Mouse (Mus musculus) lung, postnatal 0 days (tissue): ENCODE measurements around the gene Gm49601. TPM values are rescaled to one million over a fixed set of nuclear protein-coding genes. Genes with fewer than 3 reads are reported as not detected.
A peak's percentile ranks its signal among the peaks of the same experiment; 100 is the strongest.

Experiments used
- ATAC-seq: fragments of 200-750 bp; cut with Nextera tagmentation; 2 replicates; pipeline ENCODE4 v1.8.0; 2017; ENCODE audit warnings: moderate library complexity
- DNase-seq: peaks from one replicate; pipeline ENCODE4 v3.0.0-alpha.2; 2016; ENCODE audit warnings: low spot score
- H3K27ac ChIP-seq: fragments of 300-500 bp; sonication (generic); 2 replicates; pipeline ENCODE4 v1.5.1; 2014; ENCODE audit warnings: antibody characterized with exemption, mild to moderate bottlenecking, low read length, mixed read lengths
- H3K27me3 ChIP-seq: fragments of 300-500 bp; sonication (generic); replicated peaks from 2 replicates; pipeline ENCODE4 v1.6.1; 2014; ENCODE audit warnings: low read length, mixed read lengths; ENCODE audit not compliant: insufficient read depth
- H3K36me3 ChIP-seq: fragments of 300-500 bp; sonication (generic); 2 replicates; pipeline ENCODE4 v1.6.1; 2014; ENCODE audit warnings: low read length, mixed read lengths; ENCODE audit not compliant: insufficient read depth
- H3K4me1 ChIP-seq: fragments of 300-500 bp; sonication (generic); 2 replicates; pipeline ENCODE4 v1.6.1; 2014; ENCODE audit warnings: antibody characterized with exemption, low read depth, low read length, mixed read lengths; ENCODE audit not compliant: insufficient read depth
- H3K4me2 ChIP-seq: fragments of 300-500 bp; sonication (generic); replicated peaks from 2 replicates; pipeline ENCODE4 v1.6.1; 2014; ENCODE audit warnings: low read depth, mild to moderate bottlenecking, low read length, moderate library complexity, mixed read lengths
- H3K4me3 ChIP-seq: fragments of 300-500 bp; sonication (generic); 2 replicates; pipeline ENCODE4 v1.5.1; 2014; ENCODE audit warnings: low read depth, low read length
- H3K9ac ChIP-seq: fragments of 300-500 bp; sonication (generic); replicated peaks from 2 replicates; pipeline ENCODE4 v1.6.1; 2014; ENCODE audit warnings: low read depth, mild to moderate bottlenecking
- H3K9me3 ChIP-seq: fragments of 300-500 bp; sonication (generic); 2 replicates; pipeline ENCODE4 v1.6.1; 2016; ENCODE audit warnings: low read length, mixed read lengths
- CTCF ChIP-seq: IDR thresholded peaks from 2 replicates; pipeline ENCODE4 v1.5.1; 2016; ENCODE audit warnings: antibody characterized with exemption, mild to moderate bottlenecking
- EP300 ChIP-seq: IDR thresholded peaks from 2 replicates; pipeline ENCODE4 v1.6.1; 2016; ENCODE audit warnings: antibody characterized with exemption, mild to moderate bottlenecking, control low read depth
- WGBS: fragments of 180-500 bp; shearing (Covaris S2); extraction: QIAGEN DNeasy Blood & Tissue Kit; methylation state at CpG from one replicate; pipeline ENCODE4 v1.1.7; 2014; 5-methylcytosine and 5-hydroxymethylcytosine counted together
- polyA plus RNA-seq: library from polyadenylated mRNA; unstranded; fragments of >200 nt; fragmentation: Nextera tagmentation; extraction: Ambion mirVana; gene quantifications from 2 replicates; pipeline ENCODE4 v1.2.1, GENCODE M21; 2015

Gm49601 gene
- polyA plus RNA-seq, 1 experiment from 2014 or later, result 2.2 TPM

DNA sequence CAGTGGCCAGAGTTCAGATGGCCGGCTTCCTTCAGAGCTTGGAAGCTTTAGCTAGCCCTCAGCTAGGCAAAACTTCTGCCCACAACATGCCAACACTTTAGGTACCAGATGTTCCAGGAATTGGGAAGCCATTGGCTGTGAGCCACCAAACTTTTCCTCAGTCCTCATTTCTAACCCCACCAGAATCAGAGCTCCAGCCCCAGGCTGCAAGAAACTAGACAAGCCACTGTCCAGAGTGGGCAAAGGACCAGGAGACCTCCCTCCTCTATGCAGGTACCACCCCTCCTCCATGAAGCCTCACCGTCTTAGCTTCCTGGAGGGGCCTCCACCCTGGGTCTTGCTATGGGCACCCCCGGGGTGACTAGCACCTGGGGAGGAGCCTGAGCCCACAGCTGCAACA, 936 bp upstream of the Gm49601 start:
- ATAC-seq (no peak), DNase-seq (no peak)
- no peaks in the 10 kb centered on the region for H3K9me3 ChIP-seq
- no peaks in the 10 kb centered on the region for H3K36me3 ChIP-seq
- H3K9ac ChIP-seq, result no peak overlapping the region
- H3K4me2 ChIP-seq, result no peak overlapping the region
- TF ChIP-seq EP300, result no peak
- no peak for TF ChIP-seq CTCF
- H3K4me1 ChIP-seq, result 0 out of 2 replicates have a peak, but pooled peaks cover 5% of the 10 kb centered on the region
- 56% methylated on average over 3 of the region's 3 CpGs for WGBS
- no peak overlapping the region; the same call in 1 of the 2 replicates for H3K4me3 ChIP-seq
- H3K27me3 ChIP-seq, result peaks cover 25% of the 10 kb centered on the region
- H3K27ac ChIP-seq, result no peak overlapping the region

DNA sequence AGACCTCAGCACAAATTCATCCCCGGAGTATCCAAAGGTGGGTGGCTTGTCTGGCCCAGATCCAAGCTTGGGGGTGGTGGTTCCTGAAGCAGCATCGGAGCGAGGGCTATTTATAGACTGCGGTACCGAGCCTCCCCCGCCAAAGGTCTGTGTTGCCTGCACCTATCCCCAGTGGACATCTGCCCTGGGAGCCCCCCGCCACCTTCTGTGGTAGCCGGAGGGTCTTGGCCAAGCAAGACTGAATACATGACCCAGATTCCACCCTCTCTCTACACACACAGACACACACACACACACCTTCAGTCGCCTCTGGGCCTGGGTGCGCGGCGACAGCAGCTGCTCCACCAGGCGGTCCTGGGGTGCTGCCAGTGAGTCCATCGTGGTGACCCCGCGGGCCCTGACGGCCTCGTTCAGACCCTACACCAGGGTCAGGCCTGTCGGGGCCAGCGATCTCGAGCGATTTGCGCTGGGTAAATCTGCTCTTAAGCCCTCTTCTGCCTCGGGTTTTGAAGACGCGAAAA, 376 bp downstream of the Gm49601 start:
- ATAC-seq, result 0 out of 2 replicates have a peak, but pooled peaks have one; percentile 2
- DNase-seq, result no peak
- Histone ChIP-seq H3K9me3 (no peaks in the 10 kb centered on the region), H3K36me3 (no peaks in the 10 kb centered on the region), H3K27me3 (peaks cover 38% of the 10 kb centered on the region), H3K27ac (no peak overlapping the region), H3K4me1 (peaks cover 12% of the 10 kb centered on the region), H3K4me3 (peak overlapping the region; percentile 41), H3K4me2 (peak overlapping the region; percentile 76), H3K9ac (no peak overlapping the region)
- 21% methylated on average over 25 of the region's 26 CpGs for WGBS
- TF ChIP-seq CTCF (no peak), EP300 (no peak)

DNA sequence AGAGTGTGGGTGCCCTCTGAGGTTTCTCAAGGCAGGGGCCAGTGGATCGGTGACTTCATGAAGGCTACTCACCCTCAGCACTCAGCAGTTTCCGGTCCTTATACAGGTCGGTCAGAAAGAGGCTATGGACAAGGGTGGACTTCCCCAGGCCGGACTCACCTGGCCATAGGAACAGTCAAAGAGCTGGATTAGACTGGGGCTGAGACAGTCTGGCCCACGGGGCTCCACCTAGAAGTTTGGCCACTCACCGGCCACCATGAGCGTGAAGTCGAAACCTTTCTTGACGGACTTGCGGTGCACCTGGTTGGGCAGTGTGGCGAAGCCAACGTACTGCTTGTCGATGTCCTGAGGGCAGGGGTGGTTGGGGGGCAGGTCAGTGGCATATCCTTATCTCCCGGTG, 1.1 kb downstream of the Gm49601 start:
- Histone ChIP-seq H3K36me3 (no peaks in the 10 kb centered on the region), H3K4me2 (no peak overlapping the region), H3K4me3 (no peak overlapping the region), H3K9me3 (no peaks in the 10 kb centered on the region), H3K4me1 (peaks cover 14% of the 10 kb centered on the region), H3K27me3 (peaks cover 45% of the 10 kb centered on the region), H3K27ac (no peak overlapping the region), H3K9ac (no peak overlapping the region)
- no peak for DNase-seq
- ATAC-seq, result no peak
- TF ChIP-seq EP300 (no peak), CTCF (no peak)
- 69% methylated on average over 14 of the region's 14 CpGs for WGBS

DNA sequence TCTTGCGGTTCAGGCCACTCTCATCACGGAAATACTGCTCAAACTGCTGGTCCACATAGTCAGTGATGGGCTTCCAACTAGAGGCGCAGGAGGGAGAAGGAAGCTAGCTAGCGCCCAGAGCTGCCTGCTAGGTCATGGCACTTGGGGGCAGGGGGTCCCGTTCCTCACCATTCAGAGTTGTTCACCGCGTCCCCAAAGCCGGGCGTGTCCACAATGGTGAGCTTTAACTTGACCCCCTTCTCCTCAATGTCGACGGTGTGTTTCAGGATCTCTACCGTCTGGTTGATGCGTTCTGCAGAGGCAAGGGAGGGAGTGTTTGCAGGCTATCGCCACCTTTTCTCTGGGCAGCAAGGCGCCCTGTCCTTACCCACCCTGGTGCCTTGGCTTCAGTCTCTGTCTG, 1.6 kb downstream of the Gm49601 start:
- ATAC-seq, result no peak
- TF ChIP-seq EP300 (no peak), CTCF (no peak)
- H3K4me2 ChIP-seq, result no peak overlapping the region
- no peaks in the 10 kb centered on the region for H3K36me3 ChIP-seq
- peaks cover 49% of the 10 kb centered on the region for H3K27me3 ChIP-seq
- WGBS, result 65% methylated on average over 12 of the region's 15 CpGs
- no peaks in the 10 kb centered on the region for H3K9me3 ChIP-seq
- no peak overlapping the region for H3K4me3 ChIP-seq
- no peak for DNase-seq
- no peak overlapping the region for H3K27ac ChIP-seq
- peaks cover 14% of the 10 kb centered on the region for H3K4me1 ChIP-seq
- H3K9ac ChIP-seq, result no peak overlapping the region

DNA sequence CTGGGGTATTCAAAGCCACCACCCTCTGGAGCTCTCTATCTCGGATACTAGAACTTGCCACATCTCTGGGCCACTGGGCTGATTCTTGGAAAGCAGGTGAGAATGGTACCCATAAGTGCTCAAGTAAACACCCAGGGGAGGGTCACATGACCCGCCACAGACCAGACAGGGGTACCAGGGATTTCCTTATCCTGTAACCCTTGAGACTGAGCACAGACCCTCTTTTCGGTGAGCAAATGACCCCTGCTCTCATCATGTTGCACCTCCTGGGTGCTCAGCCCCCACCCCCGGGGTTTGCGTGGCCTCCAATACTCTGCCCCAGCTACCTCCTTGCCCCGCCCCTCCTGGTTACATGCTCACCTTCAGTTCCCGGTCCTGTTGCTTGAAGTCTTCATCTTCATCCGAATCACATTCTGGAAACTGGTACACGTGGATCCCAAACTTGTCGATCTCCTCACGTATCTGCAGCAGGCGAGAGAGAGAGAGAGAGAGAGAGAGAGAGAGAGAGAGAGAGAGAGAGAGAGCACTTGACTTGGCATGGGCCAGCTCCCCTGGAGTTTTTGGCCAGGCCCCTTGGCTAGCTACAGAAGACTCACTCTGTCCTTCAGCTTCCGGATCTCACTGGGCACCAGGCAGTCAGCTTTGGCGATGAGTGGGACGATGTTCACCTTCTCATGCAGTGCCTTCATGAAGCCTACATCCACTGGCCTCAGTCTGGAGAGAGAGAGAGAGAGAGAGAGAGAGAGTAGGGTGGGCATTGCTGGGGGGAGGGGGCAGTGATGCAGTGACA, 2.3 kb downstream of the Gm49601 start:
- Histone ChIP-seq H3K4me2 (no peak overlapping the region), H3K9ac (no peak overlapping the region), H3K9me3 (no peaks in the 10 kb centered on the region), H3K4me3 (no peak overlapping the region), H3K27me3 (peaks cover 54% of the 10 kb centered on the region), H3K27ac (no peak overlapping the region), H3K4me1 (peaks cover 14% of the 10 kb centered on the region), H3K36me3 (no peaks in the 10 kb centered on the region)
- TF ChIP-seq CTCF (no peak), EP300 (no peak)
- DNase-seq (no peak), ATAC-seq (no peak)
- 68% methylated on average over 15 of the region's 15 CpGs for WGBS

DNA sequence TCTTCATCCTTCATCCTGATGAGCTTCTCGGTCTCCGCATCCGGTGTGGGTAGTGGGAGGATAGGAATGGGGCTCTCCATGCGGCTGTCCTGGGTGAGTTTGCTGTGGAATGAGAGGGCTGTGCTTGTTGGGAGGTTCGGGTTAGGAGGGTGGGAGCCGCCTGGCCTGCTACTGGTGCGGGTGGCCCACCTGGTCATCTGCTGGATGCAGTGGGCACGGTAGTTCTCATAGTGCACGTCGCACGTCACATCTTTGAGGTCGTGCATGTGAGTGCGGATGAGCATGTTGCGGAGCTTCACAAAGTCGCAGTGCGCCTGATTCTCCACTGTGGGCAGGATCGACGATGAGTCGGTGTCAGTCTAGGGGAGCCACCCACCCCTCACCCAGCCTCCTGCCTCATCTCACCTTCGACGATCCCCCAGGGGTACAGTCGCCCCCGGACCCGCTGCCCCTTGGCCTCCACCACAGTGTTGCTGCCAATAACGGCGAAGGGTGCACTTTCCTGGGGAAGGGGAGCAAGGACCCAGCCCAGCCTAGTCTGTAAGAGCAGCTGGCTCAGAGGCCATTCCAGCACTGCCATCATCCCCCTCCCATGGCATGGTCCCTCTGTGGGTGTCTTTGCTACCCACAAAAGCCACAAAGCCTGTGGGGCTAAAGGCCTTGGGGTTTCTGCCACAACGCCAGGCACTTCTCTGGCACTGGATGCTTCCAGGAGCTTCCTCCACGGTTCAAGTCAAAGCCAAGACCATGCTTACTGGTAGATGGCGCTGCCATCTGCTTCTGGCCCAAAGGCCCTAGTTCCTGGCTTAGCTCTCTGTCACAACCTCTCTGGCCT, 3.1 kb downstream of the Gm49601 start:
- no peak for ATAC-seq
- H3K9ac ChIP-seq, result no peak overlapping the region
- no peak overlapping the region for H3K4me3 ChIP-seq
- no peak overlapping the region for H3K4me2 ChIP-seq
- peaks cover 55% of the 10 kb centered on the region for H3K27me3 ChIP-seq
- WGBS, result 66% methylated on average over 29 of the region's 29 CpGs
- no peaks in the 10 kb centered on the region for H3K9me3 ChIP-seq
- H3K36me3 ChIP-seq, result no peaks in the 10 kb centered on the region
- TF ChIP-seq EP300 (no peak), CTCF (no peak)
- no peak overlapping the region for H3K27ac ChIP-seq
- H3K4me1 ChIP-seq, result peaks cover 14% of the 10 kb centered on the region
- no peak for DNase-seq
